Mouse (Mus musculus) spleen, adult 2 months (tissue): ENCODE results near the gene Cul4a.

Experiments
- CTCF ChIP-seq: fragments of 200-500 bp; IDR thresholded peaks from 2 replicates; pipeline ENCODE4 v1.5.1; 2011; ENCODE audit warnings: mild to moderate bottlenecking, inconsistent platforms; ENCODE audit not compliant: insufficient read depth, insufficient read length, insufficient replicate concordance; ENCODE audit errors: extremely low read depth
- POLR2A ChIP-seq: fragments of 200-500 bp; IDR thresholded peaks from 2 replicates; pipeline ENCODE4 v1.6.1; 2011; ENCODE audit warnings: low read depth, low read length, inconsistent platforms

DNA sequence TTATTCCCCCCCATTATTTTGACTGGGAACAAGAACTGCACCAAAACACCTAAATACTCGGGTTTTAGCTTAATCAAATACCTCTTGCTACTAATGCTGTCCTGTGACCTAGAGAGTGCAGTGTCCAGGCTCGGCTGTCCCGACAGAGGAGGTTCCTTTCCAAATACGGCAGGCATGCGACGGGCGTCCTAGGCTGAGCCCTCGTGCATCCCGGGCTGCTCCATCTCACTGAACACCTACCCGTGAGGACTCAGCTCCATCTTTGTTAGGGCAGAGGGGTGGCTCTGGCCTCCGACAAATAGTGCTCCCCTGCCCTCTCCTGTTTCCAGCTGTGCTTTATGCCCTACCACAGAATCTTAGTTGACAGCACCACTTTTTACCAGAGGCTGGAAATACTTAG, 6.5 kb downstream of the Cul4a start:
- TF ChIP-seq POLR2A (no peak), CTCF (no peak)
